Mouse (Mus musculus): ENCODE measurements around the gene Gstm4. TPM values are rescaled to one million over a fixed set of nuclear protein-coding genes. Genes with fewer than 3 reads are reported as not detected.

The Gstm4 gene
- 15.2 and 16.4 TPM in 2 replicates for polyA plus RNA-seq (2015; fragmentation: Nextera tagmentation; extraction: Ambion mirVana)

- peak; percentile 85 for ATAC-seq (ENCODE audit: extremely low read depth, insufficient number of reproducible peaks, low FRiP score, low TSS enrichment)
- Histone ChIP-seq H3K4me1 (peaks cover 10% of the 10 kb centered on the region), H3K36me3 (no peaks in the 10 kb centered on the region), H3K4me3 (peak within 1 kb of the TSS; percentile 65), H3K4me2 (peak within 1 kb of the TSS; percentile 72), H3K9ac (peak within 1 kb of the TSS; percentile 79), H3K27me3 (replicated peaks) (no peaks in the 10 kb centered on the region), H3K27ac (replicated peaks) (peak within 1 kb of the TSS; percentile 74), H3K9me3 (no peaks in the 10 kb centered on the region)
- WGBS = 4% methylated on average over 29 of the region's 29 CpGs
Measured at GRCm38 (mm10) chr3:108044394-108045140, at the start of gene Gstm4. Gene Gstm4 (minus strand): TSS chr3:108044894.

GRCm38 (mm10) chr3:108094146-108094545 lies 49.5 kb upstream of the Gstm4 start:
- no peak for ATAC-seq (ENCODE audit: extremely low read depth, insufficient number of reproducible peaks, low FRiP score, low TSS enrichment)
- no peaks in the 10 kb centered on the region for H3K9me3 ChIP-seq
- H3K4me3 ChIP-seq = no peak overlapping the region
- no peak overlapping the region for H3K4me2 ChIP-seq
- H3K9ac ChIP-seq = no peak overlapping the region
- no peaks in the 10 kb centered on the region for H3K36me3 ChIP-seq
- H3K27ac ChIP-seq (replicated peaks) = no peak overlapping the region
- 47% methylated on average over 1 of the region's 1 CpGs for WGBS
- H3K4me1 ChIP-seq = peaks cover 28% of the 10 kb centered on the region
- H3K27me3 ChIP-seq (replicated peaks) = no peaks in the 10 kb centered on the region

- H3K36me3 ChIP-seq = no peaks in the 10 kb centered on the region
- H3K4me1 ChIP-seq = peaks cover 34% of the 10 kb centered on the region
- no peak overlapping the region for H3K9ac ChIP-seq
- 64% methylated on average over 6 of the region's 6 CpGs for whole genome bisulfite sequencing
- H3K27ac ChIP-seq (replicated peaks) = no peak overlapping the region
- H3K9me3 ChIP-seq = no peaks in the 10 kb centered on the region
- H3K27me3 ChIP-seq (replicated peaks) = no peaks in the 10 kb centered on the region
- H3K4me2 ChIP-seq = no peak overlapping the region
- no peak for ATAC-seq (ENCODE audit: extremely low read depth, insufficient number of reproducible peaks, low FRiP score, low TSS enrichment)
- H3K4me3 ChIP-seq = no peak overlapping the region
Measured at GRCm38 (mm10) chr3:108093306-108093705, 48.6 kb upstream of the Gstm4 start.

GRCm38 (mm10) chr3:108092536-108093115 lies 47.9 kb upstream of the Gstm4 start, which contains the start of gene Gnat2:
Gene Gnat2 (plus strand): TSS chr3:108092789.
- Histone ChIP-seq H3K27me3 (replicated peaks) (no peaks in the 10 kb centered on the region), H3K9ac (no peak within 1 kb of the TSS)

GRCm38 (mm10) chr3:108092030-108092429 lies 47.3 kb upstream of the Gstm4 start:
- Histone ChIP-seq H3K27me3 (replicated peaks) (no peaks in the 10 kb centered on the region), H3K4me2 (no peak overlapping the region), H3K4me3 (no peak overlapping the region), H3K36me3 (no peaks in the 10 kb centered on the region), H3K27ac (replicated peaks) (no peak overlapping the region), H3K9me3 (no peaks in the 10 kb centered on the region), H3K9ac (no peak overlapping the region), H3K4me1 (peaks cover 41% of the 10 kb centered on the region)
- no peak for ATAC-seq (ENCODE audit: extremely low read depth, insufficient number of reproducible peaks, low FRiP score, low TSS enrichment)
- WGBS = 70% methylated on average over 6 of the region's 6 CpGs

More at GRCm38 (mm10) chr3:108092536-108093115, 47.9 kb upstream of the Gstm4 start, which contains the start of gene Gnat2:
- Histone ChIP-seq H3K4me2 (no peak within 1 kb of the TSS), H3K36me3 (no peaks in the 10 kb centered on the region), H3K4me3 (no peak within 1 kb of the TSS), H3K27ac (replicated peaks) (no peak within 1 kb of the TSS), H3K9me3 (no peaks in the 10 kb centered on the region), H3K4me1 (peaks cover 35% of the 10 kb centered on the region)
- no peak for ATAC-seq (ENCODE audit: extremely low read depth, insufficient number of reproducible peaks, low FRiP score, low TSS enrichment)
- 74% methylated on average over 15 of the region's 15 CpGs for WGBS

GRCm38 (mm10) chr3:108090561-108090960 lies 45.9 kb upstream of the Gstm4 start:
- H3K9ac ChIP-seq = 0 out of 2 replicates have a peak overlapping the region, but pooled peaks have one; percentile 34
- WGBS = 83% methylated on average over 2 of the region's 2 CpGs
- no peaks in the 10 kb centered on the region for H3K9me3 ChIP-seq
- no peak overlapping the region for H3K4me2 ChIP-seq
- H3K27me3 ChIP-seq (replicated peaks) = no peaks in the 10 kb centered on the region
- H3K36me3 ChIP-seq = no peaks in the 10 kb centered on the region
- peaks cover 41% of the 10 kb centered on the region for H3K4me1 ChIP-seq
- ATAC-seq (ENCODE audit: extremely low read depth, insufficient number of reproducible peaks, low FRiP score, low TSS enrichment) = no peak
- no peak overlapping the region for H3K4me3 ChIP-seq
- no peak overlapping the region for H3K27ac ChIP-seq (replicated peaks)

- Histone ChIP-seq H3K4me2 (no peak overlapping the region), H3K4me3 (no peak overlapping the region), H3K4me1 (peaks cover 43% of the 10 kb centered on the region), H3K36me3 (no peaks in the 10 kb centered on the region), H3K9me3 (no peaks in the 10 kb centered on the region), H3K27ac (replicated peaks) (no peak overlapping the region), H3K9ac (no peak overlapping the region), H3K27me3 (replicated peaks) (no peaks in the 10 kb centered on the region)
- ATAC-seq (ENCODE audit: extremely low read depth, insufficient number of reproducible peaks, low FRiP score, low TSS enrichment) = no peak
- 39% methylated on average over 2 of the region's 2 CpGs for WGBS
Measured at GRCm38 (mm10) chr3:108089916-108090315, 45.2 kb upstream of the Gstm4 start.

GRCm38 (mm10) chr3:108088842-108089380 lies 44.2 kb upstream of the Gstm4 start:
- 37% methylated on average over 5 of the region's 5 CpGs for WGBS
- no peak for ATAC-seq (ENCODE audit: extremely low read depth, insufficient number of reproducible peaks, low FRiP score, low TSS enrichment)
- Histone ChIP-seq H3K4me3 (no peak overlapping the region), H3K4me2 (no peak overlapping the region), H3K4me1 (peaks cover 46% of the 10 kb centered on the region), H3K9ac (peak overlapping the region; percentile 44), H3K36me3 (no peaks in the 10 kb centered on the region), H3K27ac (replicated peaks) (0 out of 2 replicates have a peak overlapping the region, but pooled peaks have one; percentile 20), H3K9me3 (no peaks in the 10 kb centered on the region), H3K27me3 (replicated peaks) (no peaks in the 10 kb centered on the region)

- peak overlapping the region; percentile 95 for H3K27ac ChIP-seq (replicated peaks)
- H3K27me3 ChIP-seq (replicated peaks) = no peaks in the 10 kb centered on the region
- H3K9ac ChIP-seq = peak overlapping the region; percentile 86
- 61% methylated on average over 3 of the region's 3 CpGs for WGBS
- peak overlapping the region; percentile 97 for H3K4me2 ChIP-seq
- no peaks in the 10 kb centered on the region for H3K36me3 ChIP-seq
- no peak for ATAC-seq (ENCODE audit: extremely low read depth, insufficient number of reproducible peaks, low FRiP score, low TSS enrichment)
- H3K9me3 ChIP-seq = no peaks in the 10 kb centered on the region
- H3K4me1 ChIP-seq = peaks cover 61% of the 10 kb centered on the region
- peak overlapping the region; percentile 79 for H3K4me3 ChIP-seq
Measured at GRCm38 (mm10) chr3:108087329-108087728, 42.6 kb upstream of the Gstm4 start.

GRCm38 (mm10) chr3:108086470-108086979 lies 41.8 kb upstream of the Gstm4 start, which contains the start of gene Ampd2:
Gene Ampd2 (minus strand): TSS chr3:108086651.
- Histone ChIP-seq H3K4me3 (peak within 1 kb of the TSS; percentile 79), H3K4me1 (peaks cover 69% of the 10 kb centered on the region), H3K27me3 (replicated peaks) (no peaks in the 10 kb centered on the region), H3K27ac (replicated peaks) (peak within 1 kb of the TSS; percentile 95), H3K4me2 (peak within 1 kb of the TSS; percentile 97), H3K9me3 (no peaks in the 10 kb centered on the region), H3K9ac (peak within 1 kb of the TSS; percentile 86), H3K36me3 (no peaks in the 10 kb centered on the region)
- ATAC-seq (ENCODE audit: extremely low read depth, insufficient number of reproducible peaks, low FRiP score, low TSS enrichment) = peak; percentile 68
- WGBS = under 1% methylated on average over 29 of the region's 29 CpGs

- peaks cover 76% of the 10 kb centered on the region for H3K4me1 ChIP-seq
- H3K4me2 ChIP-seq = peak overlapping the region; percentile 97
- H3K4me3 ChIP-seq = peak overlapping the region; percentile 79
- under 1% methylated on average over 31 of the region's 31 CpGs for WGBS
- ATAC-seq (ENCODE audit: extremely low read depth, insufficient number of reproducible peaks, low FRiP score, low TSS enrichment) = peak; percentile 56
- H3K9ac ChIP-seq = peak overlapping the region; percentile 86
- H3K9me3 ChIP-seq = no peaks in the 10 kb centered on the region
- no peaks in the 10 kb centered on the region for H3K36me3 ChIP-seq
- H3K27ac ChIP-seq (replicated peaks) = peak overlapping the region; percentile 95
- no peaks in the 10 kb centered on the region for H3K27me3 ChIP-seq (replicated peaks)
Measured at GRCm38 (mm10) chr3:108085721-108086469, 41.2 kb upstream of the Gstm4 start.
